Comparison of ENCODE assay signal across 16 mouse cellular contexts in genomic region chr7:143286532-143287290, GRCm38 (mm10).
DNase-seq lines count a peak whose midpoint lies in the region; ATAC-seq lines count a peak whose summit lies in the region.
"Had no signal": no experiment of that assay in that cellular context is flagged by ENCODE, and none has a peak within 500 bp of the region (broad histone marks: within the 10 kb centered on the region; RNA-seq: fewer than 3 reads in every experiment).

No protein-coding gene starts in this region.

- H3K4me1 ChIP-seq in liver, embryonic 13.5 days (replicated peaks) = peaks cover 100% of the 10 kb centered on the region
- H3K4me1 ChIP-seq in hindbrain, embryonic 14.5 days (replicated peaks; ENCODE audit: control insufficient read depth, insufficient read depth, low read length) = peaks cover 15% of the 10 kb centered on the region
- peaks cover 17% of the 10 kb centered on the region for H3K4me1 ChIP-seq in forebrain, embryonic 16.5 days (replicated peaks; ENCODE audit: control insufficient read depth, insufficient read depth, low read length)

- no peaks in the 10 kb centered on the region for H3K9me3 ChIP-seq in liver, embryonic 13.5 days (replicated peaks)
- H3K9me3 ChIP-seq in hindbrain, embryonic 14.5 days (ENCODE audit: control insufficient read depth, low read length) = no peaks in the 10 kb centered on the region
- no peaks in the 10 kb centered on the region for H3K9me3 ChIP-seq in forebrain, embryonic 16.5 days (ENCODE audit: control insufficient read depth, low read length)
- H3K9me3 ChIP-seq: embryonic facial prominence, embryonic 15.5 days had no signal

- no peaks in the 10 kb centered on the region for H3K27me3 ChIP-seq in liver, embryonic 13.5 days
- H3K27me3 ChIP-seq in hindbrain, embryonic 14.5 days (ENCODE audit: control insufficient read depth, insufficient read depth, low read length) = no peaks in the 10 kb centered on the region
- H3K27me3 ChIP-seq in forebrain, embryonic 16.5 days (replicated peaks; ENCODE audit: control insufficient read depth, insufficient read depth, low read length) = peaks cover 4% of the 10 kb centered on the region; the same call in 1 of the 2 replicates
- H3K27me3 ChIP-seq: embryonic facial prominence, embryonic 15.5 days had no signal

- H3K27ac ChIP-seq in liver, embryonic 13.5 days = peak overlapping the region; percentile 51; the same call in 1 of the 2 replicates
- H3K27ac ChIP-seq in hindbrain, embryonic 14.5 days = no peak overlapping the region
- no peak overlapping the region for H3K27ac ChIP-seq in forebrain, embryonic 16.5 days (ENCODE audit: low read length)
- H3K27ac ChIP-seq: embryonic facial prominence, embryonic 15.5 days; heart, adult 2 months; kidney, postnatal 0 days; macrophage had no signal

- H3K4me2 ChIP-seq in liver, embryonic 13.5 days = no peak overlapping the region
- H3K4me2 ChIP-seq in hindbrain, embryonic 14.5 days (replicated peaks) = no peak overlapping the region
- H3K4me2 ChIP-seq in forebrain, embryonic 16.5 days (ENCODE audit: low read length) = no peak overlapping the region
- H3K4me2 ChIP-seq: embryonic facial prominence, embryonic 15.5 days had no signal

- H3K9ac ChIP-seq in liver, embryonic 13.5 days = no peak overlapping the region
- no peak overlapping the region for H3K9ac ChIP-seq in hindbrain, embryonic 14.5 days
- no peak overlapping the region for H3K9ac ChIP-seq in forebrain, embryonic 16.5 days (replicated peaks; ENCODE audit: low read depth, low read length)
- H3K9ac ChIP-seq: embryonic facial prominence, embryonic 15.5 days had no signal

- 59% methylated on average over 8 of the region's 8 CpGs for WGBS in liver, embryonic 13.5 days (ENCODE audit: insufficient replicate concordance)
- 53% methylated on average over 8 of the region's 8 CpGs for WGBS in hindbrain, embryonic 14.5 days
- 49% methylated on average over 8 of the region's 8 CpGs for WGBS in forebrain, embryonic 16.5 days

- H3K36me3 ChIP-seq in liver, embryonic 13.5 days = 0 out of 2 replicates have a peak, but pooled peaks cover 3% of the 10 kb centered on the region
- no peaks in the 10 kb centered on the region for H3K36me3 ChIP-seq in hindbrain, embryonic 14.5 days (replicated peaks; ENCODE audit: control insufficient read depth, insufficient read depth)
- H3K36me3 ChIP-seq in forebrain, embryonic 16.5 days (ENCODE audit: control insufficient read depth, insufficient read depth) = no peaks in the 10 kb centered on the region
- H3K36me3 ChIP-seq: embryonic facial prominence, embryonic 15.5 days had no signal

- DNase-seq in adrenal gland, postnatal 10 days = peak; percentile 62
- DNase-seq in adrenal gland, adult 18-20 months (ENCODE audit: low spot score in 2 of 2) = no peak
- peak; percentile 48 for DNase-seq in adrenal gland, postnatal 14 days
- peak; percentile 49 for DNase-seq in kidney, adult 9 months
- DNase-seq in liver, embryonic 13.5 days = no peak
- no peak for DNase-seq in thymus, postnatal 0 days (ENCODE audit: low spot score)
- no peak for DNase-seq in hindbrain, embryonic 14.5 days (ENCODE audit: low spot score)
- DNase-seq: cerebellum, adult 8-10 months; heart, adult 2 months; lung, adult 2 months; midbrain, embryonic 14.5 days had no signal

- peak; percentile 61 for ATAC-seq in liver, embryonic 13.5 days (ENCODE audit: low read depth)
- no peak for ATAC-seq in hindbrain, embryonic 14.5 days (ENCODE audit: low FRiP score)
- ATAC-seq in forebrain, embryonic 16.5 days = no peak
- ATAC-seq: activated CD4-positive, CD25-positive, alpha-beta regulatory T cell, adult 4 months had no signal

- H3K4me3 ChIP-seq in liver, embryonic 13.5 days (replicated peaks) = no peak overlapping the region
- no peak overlapping the region for H3K4me3 ChIP-seq in hindbrain, embryonic 14.5 days (replicated peaks; ENCODE audit: low read length)
- no peak overlapping the region for H3K4me3 ChIP-seq in forebrain, embryonic 16.5 days (replicated peaks; ENCODE audit: low read length)
- H3K4me3 ChIP-seq: embryonic facial prominence, embryonic 15.5 days; heart, adult 2 months had no signal

Comparison
In these comparisons a context has a peak if more than half of its experiments do, and no peak if none do; other contexts are left out.
1. DNase-seq: peak in adrenal gland, postnatal 10 days (single experiment), adrenal gland, postnatal 14 days (single experiment) and kidney, adult 9 months (single experiment); none in adrenal gland, adult 18-20 months (0 of 2), liver, embryonic 13.5 days (single experiment), thymus, postnatal 0 days (single experiment) and hindbrain, embryonic 14.5 days (single experiment).